Mouse (Mus musculus) neural tube, embryonic 13.5 days (tissue): ENCODE results near the gene Naif1. TPM values are rescaled to one million over a fixed set of nuclear protein-coding genes. Genes with fewer than 3 reads are reported as not detected.

Experiments
- ATAC-seq: fragments of 200-750 bp; cut with Nextera tagmentation; 2 replicates; pipeline ENCODE4 v1.8.0; 2017; ENCODE audit warnings: low read depth, mild to moderate bottlenecking, moderate TSS enrichment, moderate library complexity
- H3K27ac ChIP-seq: fragments of 300-500 bp; sonication (generic); replicated peaks from 2 replicates; pipeline ENCODE4 v1.5.1; 2015; ENCODE audit warnings: moderate library complexity, mild to moderate bottlenecking, inconsistent platforms
- H3K27me3 ChIP-seq: fragments of 300-500 bp; sonication (generic); 2 replicates; pipeline ENCODE4 v1.6.1; 2015; ENCODE audit warnings: mild to moderate bottlenecking, inconsistent platforms
- H3K36me3 ChIP-seq: fragments of 300-500 bp; sonication (generic); 2 replicates; pipeline ENCODE4 v1.6.1; 2015; ENCODE audit warnings: mild to moderate bottlenecking, inconsistent platforms
- H3K4me1 ChIP-seq: fragments of 300-500 bp; sonication (generic); replicated peaks from 2 replicates; pipeline ENCODE4 v1.6.1; 2015; ENCODE audit warnings: inconsistent platforms
- H3K4me2 ChIP-seq: fragments of 300-500 bp; sonication (generic); 2 replicates; pipeline ENCODE4 v1.6.1; 2015; ENCODE audit warnings: inconsistent platforms, mild to moderate bottlenecking, moderate library complexity
- H3K4me3 ChIP-seq: fragments of 300-500 bp; sonication (generic); 2 replicates; pipeline ENCODE4 v1.5.1; 2015; ENCODE audit warnings: mild to moderate bottlenecking, inconsistent platforms
- H3K9ac ChIP-seq: fragments of 300-500 bp; sonication (generic); 2 replicates; pipeline ENCODE4 v1.6.1; 2015; ENCODE audit warnings: moderate library complexity, mild to moderate bottlenecking, inconsistent platforms
- H3K9me3 ChIP-seq: fragments of 300-500 bp; sonication (generic); 2 replicates; pipeline ENCODE4 v1.6.1; 2016; ENCODE audit warnings: inconsistent platforms
- WGBS: fragments of 180-500 bp; shearing (Covaris S2); methylation state at CpG from one replicate; pipeline ENCODE4 v1.1.7; 2015; 5-methylcytosine and 5-hydroxymethylcytosine counted together
- polyA plus RNA-seq: library from polyadenylated mRNA; unstranded; fragments of >200 nt; fragmentation: Nextera tagmentation; extraction: Ambion mirVana; gene quantifications from 2 replicates; pipeline ENCODE4 v1.2.1, GENCODE M21; 2015

Naif1 gene
- polyA plus RNA-seq, 1 experiment from 2014 or later: 5.1 TPM

GRCm38 (mm10) chr2:32493301-32493701 is 43.0 kb downstream of the Naif1 start:
- Histone ChIP-seq H3K27ac (no peak overlapping the region), H3K36me3 (no peaks in the 10 kb centered on the region), H3K4me1 (no peaks in the 10 kb centered on the region), H3K4me3 (no peak overlapping the region), H3K4me2 (no peak overlapping the region), H3K27me3 (no peaks in the 10 kb centered on the region), H3K9me3 (no peaks in the 10 kb centered on the region), H3K9ac (no peak overlapping the region)
- WGBS: 88% methylated on average over 12 of the region's 12 CpGs
- ATAC-seq: no peak

- no peaks in the 10 kb centered on the region for H3K36me3 ChIP-seq
- H3K27ac ChIP-seq: no peak overlapping the region
- H3K27me3 ChIP-seq: no peaks in the 10 kb centered on the region
- no peak overlapping the region for H3K9ac ChIP-seq
- H3K9me3 ChIP-seq: peaks cover 5% of the 10 kb centered on the region; the same call in 1 of the 2 replicates
- H3K4me2 ChIP-seq: no peak overlapping the region
- no peak for ATAC-seq
- no peak overlapping the region for H3K4me3 ChIP-seq
- WGBS: 80% methylated on average over 2 of the region's 2 CpGs
- no peaks in the 10 kb centered on the region for H3K4me1 ChIP-seq
These were observed 44.3 kb downstream of the Naif1 start for GRCm38 (mm10) chr2:32494522-32494921.

GRCm38 (mm10) chr2:32495185-32495726 is 45.0 kb downstream of the Naif1 start:
- Histone ChIP-seq H3K4me3 (no peak overlapping the region), H3K4me2 (no peak overlapping the region), H3K9ac (no peak overlapping the region), H3K9me3 (peaks cover 5% of the 10 kb centered on the region; the same call in 1 of the 2 replicates), H3K4me1 (no peaks in the 10 kb centered on the region), H3K27ac (no peak overlapping the region), H3K36me3 (no peaks in the 10 kb centered on the region), H3K27me3 (no peaks in the 10 kb centered on the region)
- ATAC-seq: no peak
- 81% methylated on average over 20 of the region's 20 CpGs for WGBS

- Histone ChIP-seq H3K4me3 (no peak overlapping the region), H3K27ac (no peak overlapping the region), H3K27me3 (no peaks in the 10 kb centered on the region), H3K4me2 (no peak overlapping the region), H3K9ac (no peak overlapping the region), H3K36me3 (no peaks in the 10 kb centered on the region), H3K4me1 (no peaks in the 10 kb centered on the region), H3K9me3 (peaks cover 5% of the 10 kb centered on the region; the same call in 1 of the 2 replicates)
- no peak for ATAC-seq
- WGBS: 72% methylated on average over 5 of the region's 5 CpGs
These were observed 45.9 kb downstream of the Naif1 start for GRCm38 (mm10) chr2:32496190-32496589.

GRCm38 (mm10) chr2:32499365-32499764 is 49.1 kb downstream of the Naif1 start:
- 90% methylated on average over 4 of the region's 4 CpGs for WGBS

GRCm38 (mm10) chr2:32500461-32500860 is 50.2 kb downstream of the Naif1 start:
- ATAC-seq: no peak
- Histone ChIP-seq H3K36me3 (no peaks in the 10 kb centered on the region), H3K27ac (no peak overlapping the region), H3K27me3 (no peaks in the 10 kb centered on the region), H3K9ac (no peak overlapping the region), H3K4me2 (no peak overlapping the region), H3K4me1 (no peaks in the 10 kb centered on the region), H3K4me3 (no peak overlapping the region), H3K9me3 (peaks cover 5% of the 10 kb centered on the region; the same call in 1 of the 2 replicates)
- WGBS: 74% methylated on average over 5 of the region's 5 CpGs

More at GRCm38 (mm10) chr2:32499365-32499764, 49.1 kb downstream of the Naif1 start:
- Histone ChIP-seq H3K27me3 (no peaks in the 10 kb centered on the region), H3K36me3 (no peaks in the 10 kb centered on the region), H3K4me2 (no peak overlapping the region), H3K9ac (no peak overlapping the region), H3K4me1 (no peaks in the 10 kb centered on the region), H3K4me3 (no peak overlapping the region), H3K27ac (no peak overlapping the region), H3K9me3 (peaks cover 5% of the 10 kb centered on the region; the same call in 1 of the 2 replicates)
- ATAC-seq: no peak

- H3K4me2 ChIP-seq: no peak overlapping the region
- H3K27me3 ChIP-seq: no peaks in the 10 kb centered on the region
- H3K9me3 ChIP-seq: peaks cover 5% of the 10 kb centered on the region; the same call in 1 of the 2 replicates
- H3K27ac ChIP-seq: no peak overlapping the region
- H3K4me3 ChIP-seq: no peak overlapping the region
- WGBS: 64% methylated on average over 5 of the region's 5 CpGs
- ATAC-seq: no peak
- no peaks in the 10 kb centered on the region for H3K4me1 ChIP-seq
- no peak overlapping the region; the same call in 1 of the 2 replicates for H3K9ac ChIP-seq
- H3K36me3 ChIP-seq: no peaks in the 10 kb centered on the region
These were observed 51.6 kb downstream of the Naif1 start for GRCm38 (mm10) chr2:32501754-32502324.

GRCm38 (mm10) chr2:32502843-32503242 is 52.6 kb downstream of the Naif1 start:
- H3K36me3 ChIP-seq: no peaks in the 10 kb centered on the region
- no peak overlapping the region for H3K27ac ChIP-seq
- no peaks in the 10 kb centered on the region for H3K27me3 ChIP-seq
- H3K9ac ChIP-seq: no peak overlapping the region
- no peak overlapping the region for H3K4me3 ChIP-seq
- ATAC-seq: no peak
- WGBS: 90% methylated on average over 12 of the region's 12 CpGs
- H3K9me3 ChIP-seq: peaks cover 5% of the 10 kb centered on the region; the same call in 1 of the 2 replicates
- no peak overlapping the region for H3K4me2 ChIP-seq
- no peaks in the 10 kb centered on the region for H3K4me1 ChIP-seq

- H3K4me1 ChIP-seq: no peaks in the 10 kb centered on the region
- no peak overlapping the region for H3K9ac ChIP-seq
- no peak for ATAC-seq
- 21% methylated on average over 3 of the region's 3 CpGs for WGBS
- H3K4me3 ChIP-seq: no peak overlapping the region
- H3K9me3 ChIP-seq: peaks cover 2% of the 10 kb centered on the region; the same call in 1 of the 2 replicates
- H3K4me2 ChIP-seq: no peak overlapping the region
- H3K27me3 ChIP-seq: no peaks in the 10 kb centered on the region
- no peaks in the 10 kb centered on the region for H3K36me3 ChIP-seq
- H3K27ac ChIP-seq: no peak overlapping the region
These were observed 53.3 kb downstream of the Naif1 start for GRCm38 (mm10) chr2:32503588-32503987.

GRCm38 (mm10) chr2:32505536-32505935 is 55.3 kb downstream of the Naif1 start:
- Histone ChIP-seq H3K4me2 (no peak overlapping the region), H3K9me3 (no peaks in the 10 kb centered on the region), H3K27ac (no peak overlapping the region), H3K4me1 (peaks cover 7% of the 10 kb centered on the region; the same call in 1 of the 2 replicates), H3K27me3 (no peaks in the 10 kb centered on the region), H3K9ac (no peak overlapping the region), H3K36me3 (no peaks in the 10 kb centered on the region), H3K4me3 (no peak overlapping the region)
- 98% methylated on average over 2 of the region's 2 CpGs for WGBS
- no peak for ATAC-seq
